Mouse (Mus musculus) G1E (cell line): ENCODE results near the gene Tom1l1.

Experiments used
- CTCF ChIP-seq: IDR thresholded peaks from 2 replicates; pipeline ENCODE4 v1.5.1; 2012; ENCODE audit warnings: low read depth, low read length, inconsistent platforms, mixed read lengths
- GATA1 ChIP-seq: IDR thresholded peaks from 2 replicates; pipeline ENCODE4 v1.6.1; 2012; ENCODE audit warnings: borderline replicate concordance, low read length, inconsistent platforms, mixed read lengths
- TAL1 ChIP-seq: conservative IDR thresholded peaks from 2 replicates; pipeline ENCODE4 v1.6.1; 2012; ENCODE audit warnings: low read depth, low read length, inconsistent platforms, mixed read lengths

DNA sequence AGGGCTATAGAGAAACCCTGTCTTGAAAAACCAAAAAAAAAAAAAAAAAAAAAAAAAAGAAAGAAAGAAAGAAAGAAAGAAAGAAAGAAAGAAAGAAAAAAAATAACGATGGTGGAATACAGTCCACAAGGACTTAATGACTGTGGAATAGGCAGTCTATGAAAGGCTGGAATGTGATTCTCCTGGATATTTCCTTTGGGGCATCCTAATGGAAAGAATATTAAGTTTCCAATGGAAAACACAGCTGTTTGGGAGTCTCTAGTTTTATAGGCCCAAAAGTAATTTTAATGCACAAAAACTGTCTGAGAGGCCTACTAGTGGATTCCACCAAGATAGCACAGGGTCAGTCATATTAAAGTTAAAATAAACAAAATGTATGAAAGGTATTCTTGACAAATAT lies 92.3 kb downstream of the Tom1l1 start:
- TF ChIP-seq TAL1 (no peak), GATA1 (no peak), CTCF (no peak)
